Mouse (Mus musculus) T-cell, adult 66 days (primary cell): ENCODE results near the gene Csrp2. TPM values are rescaled to one million over a fixed set of nuclear protein-coding genes. Genes with fewer than 3 reads are reported as not detected.

ENCODE experiments used
- total RNA-seq, 2 experiments: library from RNA; stranded (reverse); gene quantifications; 3 replicates in 1 of 2; 4 replicates in 1 of 2; pipeline ENCODE4 v1.2.4; 2023

The Csrp2 gene
- under 1 TPM in 1 of 2 experiments, not detected in 1; 0.79 TPM for total RNA-seq

DNA sequence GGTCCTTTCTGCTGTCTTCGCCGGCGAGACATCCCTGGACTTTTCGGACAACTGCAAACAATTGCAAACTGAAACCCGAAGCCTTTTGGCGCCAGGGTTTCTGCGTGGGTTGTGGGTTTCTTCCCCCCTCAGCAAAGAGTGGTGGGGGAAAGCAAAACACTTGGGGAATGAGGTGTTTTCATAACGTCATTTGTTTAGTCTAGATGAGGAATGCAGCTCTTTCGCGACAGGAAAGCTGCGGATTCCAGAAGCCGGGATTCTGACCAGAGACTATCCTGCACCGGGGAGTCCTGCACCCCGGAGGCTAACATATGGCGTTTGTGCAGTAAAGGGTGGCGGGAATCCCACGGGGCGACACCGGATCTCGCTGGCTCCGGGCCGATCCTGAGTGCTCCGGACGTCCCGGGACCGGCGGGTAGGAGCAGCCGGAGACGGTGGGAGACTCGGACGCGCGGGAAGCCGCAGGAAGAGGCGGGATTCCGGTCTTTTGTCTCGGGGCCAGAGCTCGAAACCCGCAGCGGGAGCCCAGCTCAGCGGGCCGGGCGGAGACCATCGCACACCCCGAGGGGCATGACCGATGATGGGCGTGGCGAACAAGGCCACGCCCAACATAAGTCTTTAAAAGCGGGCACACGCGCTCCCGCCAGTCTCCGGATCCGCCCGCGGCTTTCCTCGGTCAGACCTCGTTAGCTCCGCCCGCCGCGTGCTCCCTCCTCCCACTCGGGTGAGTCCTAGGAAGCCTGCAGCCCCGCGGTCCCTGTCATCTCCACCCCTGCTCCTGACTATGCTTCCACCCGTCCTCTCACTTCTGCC lies at the start of gene Csrp2:
TSS of gene Csrp2 (plus strand) at position 259 of the 813 bp plus-strand sequence.

Other genes with a start within 250 kb of the Csrp2 start
- 1 to 10 TPM; 1.1 to 2.7 TPM for gene E2f7, start 174.3 kb upstream of the Csrp2 start, total RNA-seq
- gene Zdhhc17, start 90.4 kb downstream of the Csrp2 start, total RNA-seq = 10 to 100 TPM; 54.9 to 61.2 TPM
- gene Osbpl8, start 245.0 kb downstream of the Csrp2 start, total RNA-seq = 10 to 100 TPM; 72.4 to 78.7 TPM